Comparison of ENCODE assay signal across 8 mouse cellular contexts in the genomic region with DNA sequence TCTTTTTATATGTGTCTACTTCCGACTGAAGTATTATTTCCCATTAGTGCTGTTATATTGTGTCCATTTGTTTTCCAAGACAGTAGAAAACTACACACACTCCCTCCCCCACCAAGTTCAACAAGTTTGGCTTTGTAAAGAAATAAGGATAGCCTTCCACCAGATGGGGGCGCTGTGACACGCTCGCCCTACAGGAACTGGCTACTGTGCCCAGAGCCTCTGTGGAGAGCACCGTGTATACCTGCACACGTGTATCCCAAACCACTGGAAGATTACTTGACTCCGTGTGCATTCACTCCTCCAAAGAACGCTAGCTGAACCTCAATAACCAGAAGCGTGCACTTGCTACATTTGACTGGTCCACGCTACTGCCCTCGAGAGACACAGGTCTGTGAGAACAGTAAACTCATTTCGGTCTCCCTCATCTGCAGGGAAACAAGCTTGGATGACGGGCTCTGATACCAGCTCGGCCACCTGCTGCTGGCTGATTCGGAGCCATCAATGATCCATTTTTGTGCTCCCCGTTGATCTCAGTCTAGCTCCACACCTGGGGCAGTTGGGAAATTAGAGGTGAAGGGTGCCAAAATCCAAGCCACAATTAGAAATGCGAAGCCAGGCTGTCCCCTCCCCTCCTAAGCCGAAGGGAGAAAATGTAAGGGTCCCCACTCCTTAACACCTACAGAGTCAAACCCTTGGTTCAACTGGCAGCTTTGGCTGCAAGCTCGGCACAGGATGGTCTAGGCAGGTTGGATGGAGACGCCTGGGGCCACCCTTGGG. TPM values are rescaled to one million over a fixed set of nuclear protein-coding genes. Genes with fewer than 3 reads are reported as not detected.
A peak's percentile ranks its signal among the peaks of the same experiment; 100 is the strongest.
DNase-seq lines count a peak whose midpoint lies in the region; ATAC-seq and TF ChIP-seq lines count a peak whose summit lies in the region.

TSS of gene Apobec3 (plus strand) at position 224 of the 777 bp plus-strand sequence.

- peak within 1 kb of the TSS; percentile 43 for H3K4me2 ChIP-seq in hindbrain, embryonic 13.5 days
- peak within 1 kb of the TSS; percentile 54 for H3K4me2 ChIP-seq in limb, embryonic 14.5 days (replicated peaks; ENCODE audit: low read depth, low read length, severe bottlenecking)
- peak within 1 kb of the TSS; percentile 44 for H3K4me2 ChIP-seq in midbrain, embryonic 15.5 days
- peak within 1 kb of the TSS; percentile 72 for H3K4me2 ChIP-seq in stomach, embryonic 15.5 days

- peak within 1 kb of the TSS; percentile 55; the same call in 1 of the 2 replicates for H3K9ac ChIP-seq in hindbrain, embryonic 13.5 days
- peak within 1 kb of the TSS; percentile 53 for H3K9ac ChIP-seq in limb, embryonic 14.5 days (ENCODE audit: low read depth, low read length, severe bottlenecking)
- 0 out of 2 replicates have a peak within 1 kb of the TSS, but pooled peaks have one; percentile 0 for H3K9ac ChIP-seq in midbrain, embryonic 15.5 days
- peak within 1 kb of the TSS; percentile 29; the same call in 1 of the 2 replicates for H3K9ac ChIP-seq in stomach, embryonic 15.5 days

- peaks cover 28% of the 10 kb centered on the region for H3K27me3 ChIP-seq in hindbrain, embryonic 13.5 days
- H3K27me3 ChIP-seq in limb, embryonic 14.5 days (ENCODE audit: control insufficient read depth, insufficient read depth, low read length) = no peaks in the 10 kb centered on the region; the same call in 1 of the 2 replicates
- H3K27me3 ChIP-seq in midbrain, embryonic 15.5 days (replicated peaks) = peaks cover 13% of the 10 kb centered on the region
- H3K27me3 ChIP-seq in stomach, embryonic 15.5 days (replicated peaks) = no peaks in the 10 kb centered on the region

- no peak for ATAC-seq in hindbrain, embryonic 13.5 days (ENCODE audit: low FRiP score)
- peak; percentile 6; the same call in 1 of the 2 replicates for ATAC-seq in limb, embryonic 14.5 days (ENCODE audit: low FRiP score, low read depth)
- no peak for ATAC-seq in midbrain, embryonic 15.5 days (replicated peaks)
- peak; percentile 61 for ATAC-seq in stomach, embryonic 15.5 days (ENCODE audit: insufficient read depth, low FRiP score, low read depth)

- 2% methylated on average over 20 of the region's 20 CpGs for WGBS in hindbrain, embryonic 13.5 days
- 3% methylated on average over 20 of the region's 20 CpGs for WGBS in limb, embryonic 14.5 days
- 2% methylated on average over 20 of the region's 20 CpGs for WGBS in midbrain, embryonic 15.5 days
- 2% methylated on average over 20 of the region's 20 CpGs for WGBS in stomach, embryonic 15.5 days

- peak within 1 kb of the TSS; percentile 32 for H3K4me3 ChIP-seq in hindbrain, embryonic 13.5 days
- peak within 1 kb of the TSS; percentile 42 for H3K4me3 ChIP-seq in limb, embryonic 14.5 days (replicated peaks; ENCODE audit: low read length)
- peak within 1 kb of the TSS; percentile 21 for H3K4me3 ChIP-seq in midbrain, embryonic 15.5 days
- peak within 1 kb of the TSS; percentile 46 for H3K4me3 ChIP-seq in stomach, embryonic 15.5 days (replicated peaks)

- peaks cover 10% of the 10 kb centered on the region for H3K4me1 ChIP-seq in hindbrain, embryonic 13.5 days (replicated peaks)
- H3K4me1 ChIP-seq in limb, embryonic 14.5 days (ENCODE audit: control insufficient read depth, insufficient read depth, low read length) = no peaks in the 10 kb centered on the region
- H3K4me1 ChIP-seq in midbrain, embryonic 15.5 days = peaks cover 7% of the 10 kb centered on the region
- H3K4me1 ChIP-seq in stomach, embryonic 15.5 days = 0 out of 2 replicates have a peak, but pooled peaks cover 3% of the 10 kb centered on the region

- peak within 1 kb of the TSS; percentile 24; the same call in 1 of the 2 replicates for H3K27ac ChIP-seq in hindbrain, embryonic 13.5 days
- no peak within 1 kb of the TSS for H3K27ac ChIP-seq in limb, embryonic 14.5 days (replicated peaks; ENCODE audit: low read depth, low read length)
- H3K27ac ChIP-seq in midbrain, embryonic 15.5 days = no peak within 1 kb of the TSS
- H3K27ac ChIP-seq in stomach, embryonic 15.5 days = peak within 1 kb of the TSS; percentile 79

- TF ChIP-seq POLR2A in limb, embryonic 14.5 days (IDR thresholded peaks at IDR 0.05; ENCODE audit: borderline replicate concordance, extremely low read depth, insufficient read depth, insufficient read length) = 0 out of 2 replicates have a peak, but pooled peaks have one; percentile 24

- peak; percentile 45 to 49 for DNase-seq in layer of hippocampus, postnatal 14 days (ENCODE audit: low spot score in 2 of 2)
- no peak for DNase-seq in layer of hippocampus, postnatal 36 days
- DNase-seq in cerebellum, adult 9-10 months = peak; percentile 62
- DNase-seq in forelimb bud, embryonic 11.5 days (ENCODE audit: low read depth, low spot score) = peak; percentile 63
- DNase-seq in limb, embryonic 14.5 days (ENCODE audit: low spot score) = peak; percentile 54

- no peaks in the 10 kb centered on the region for H3K36me3 ChIP-seq in hindbrain, embryonic 13.5 days
- H3K36me3 ChIP-seq in limb, embryonic 14.5 days (ENCODE audit: control insufficient read depth, insufficient read depth, low read length) = no peaks in the 10 kb centered on the region
- H3K36me3 ChIP-seq in midbrain, embryonic 15.5 days (replicated peaks) = no peaks in the 10 kb centered on the region
- H3K36me3 ChIP-seq in stomach, embryonic 15.5 days = no peaks in the 10 kb centered on the region

- H3K9me3 ChIP-seq in hindbrain, embryonic 13.5 days = no peaks in the 10 kb centered on the region
- H3K9me3 ChIP-seq in limb, embryonic 14.5 days (ENCODE audit: control insufficient read depth, low read length) = no peaks in the 10 kb centered on the region
- no peaks in the 10 kb centered on the region for H3K9me3 ChIP-seq in midbrain, embryonic 15.5 days
- no peaks in the 10 kb centered on the region for H3K9me3 ChIP-seq in stomach, embryonic 15.5 days

RNA-seq across cellular contexts. Expression of gene Apobec3, which starts in this region (rescaled TPM):
- total RNA-seq in layer of hippocampus, postnatal 14 days (2021) = 1 to 10 TPM; 6.1 to 6.4 TPM
- total RNA-seq in layer of hippocampus, postnatal 36 days (2021) = 1 to 10 TPM; 3.9 to 6.7 TPM
- 4.5 and 4.7 TPM in 2 replicates for polyA plus RNA-seq in hindbrain, embryonic 13.5 days (2015; fragmentation: Nextera tagmentation; extraction: Ambion mirVana)
- polyA plus RNA-seq in limb, embryonic 14.5 days (2012; rRNA removed) = 16.0 and 18.0 TPM in 2 replicates
- 12.0 and 13.2 TPM in 2 replicates for polyA plus RNA-seq in limb, embryonic 14.5 days (2014; fragmentation: Nextera tagmentation; extraction: Ambion mirVana)
- polyA plus RNA-seq in midbrain, embryonic 15.5 days (2015; fragmentation: Nextera tagmentation; extraction: Ambion mirVana) = 3.5 and 4.0 TPM in 2 replicates
- polyA plus RNA-seq in stomach, embryonic 15.5 days (2015; fragmentation: Nextera tagmentation; extraction: Ambion mirVana) = 22.4 and 26.5 TPM in 2 replicates

Comparison
In these comparisons a context has a peak if more than half of its experiments do, and no peak if none do; other contexts are left out.
1. DNase-seq: peak in layer of hippocampus, postnatal 14 days (2 of 2), cerebellum, adult 9-10 months (single experiment), forelimb bud, embryonic 11.5 days (single experiment) and limb, embryonic 14.5 days (single experiment); none in layer of hippocampus, postnatal 36 days (0 of 2).
2. ATAC-seq: peak in limb, embryonic 14.5 days (single experiment) and stomach, embryonic 15.5 days (single experiment); none in hindbrain, embryonic 13.5 days (single experiment) and midbrain, embryonic 15.5 days (single experiment).
3. H3K27ac ChIP-seq: peak in hindbrain, embryonic 13.5 days (single experiment) and stomach, embryonic 15.5 days (single experiment); none in limb, embryonic 14.5 days (single experiment) and midbrain, embryonic 15.5 days (single experiment).
4. H3K9ac ChIP-seq: peak in every context shown above with its lines; median percentile 55 in hindbrain, embryonic 13.5 days; 53 in limb, embryonic 14.5 days; 29 in stomach, embryonic 15.5 days; 0 in midbrain, embryonic 15.5 days.
5. Peak in every context shown above with its lines, with median percentiles within 50 percentile points of each other: H3K4me2 ChIP-seq and H3K4me3 ChIP-seq.